ENCODE assay signal across 25 mouse cellular contexts in genomic region chr3:27158910-27159309, GRCm38 (mm10). TPM values are rescaled to one million over a fixed set of nuclear protein-coding genes. Genes with fewer than 3 reads are reported as not detected.
DNase-seq lines count a peak whose midpoint lies in the region; ATAC-seq and TF ChIP-seq lines count a peak whose summit lies in the region.
"Had no signal": no experiment of that assay in that cellular context is flagged by ENCODE, and none has a peak within 500 bp of the region (broad histone marks: within the 10 kb centered on the region; RNA-seq: fewer than 3 reads in every experiment).

No protein-coding gene starts in this region.

- TF ChIP-seq CTCF in lung, embryonic 14.5 days (IDR thresholded peaks at IDR 0.05; ENCODE audit: low read depth) = no peak
- TF ChIP-seq CTCF in lung, postnatal 0 days (IDR thresholded peaks at IDR 0.05) = no peak
- no peak for TF ChIP-seq CTCF in stomach, postnatal 0 days (IDR thresholded peaks at IDR 0.05; ENCODE audit: low read depth)

- H3K36me3 ChIP-seq in forebrain, embryonic 10.5 days (replicated peaks) = no peaks in the 10 kb centered on the region
- H3K36me3 ChIP-seq in forebrain, embryonic 13.5 days (ENCODE audit: poor library complexity, severe bottlenecking) = no peaks in the 10 kb centered on the region
- H3K36me3 ChIP-seq in lung, embryonic 14.5 days (ENCODE audit: insufficient read depth) = no peaks in the 10 kb centered on the region
- no peaks in the 10 kb centered on the region for H3K36me3 ChIP-seq in lung, postnatal 0 days (ENCODE audit: insufficient read depth, low read length)
- H3K36me3 ChIP-seq in embryonic facial prominence, embryonic 14.5 days (ENCODE audit: control insufficient read depth, insufficient read depth, low read length) = no peaks in the 10 kb centered on the region
- no peaks in the 10 kb centered on the region for H3K36me3 ChIP-seq in stomach, postnatal 0 days (ENCODE audit: control insufficient read depth, insufficient read depth, low read length)
- H3K36me3 ChIP-seq: heart, embryonic 13.5 days; intestine, embryonic 15.5 days; limb, embryonic 13.5 days; liver, embryonic 12.5 days had no signal

- WGBS in forebrain, embryonic 10.5 days = 59% methylated on average over 4 of the region's 4 CpGs
- 56% methylated on average over 4 of the region's 4 CpGs for WGBS in forebrain, embryonic 13.5 days
- WGBS in lung, embryonic 14.5 days = 52% methylated on average over 4 of the region's 4 CpGs
- WGBS in lung, postnatal 0 days = 31% methylated on average over 4 of the region's 4 CpGs
- WGBS in embryonic facial prominence, embryonic 14.5 days = 25% methylated on average over 4 of the region's 4 CpGs
- 49% methylated on average over 4 of the region's 4 CpGs for WGBS in stomach, postnatal 0 days

- H3K27ac ChIP-seq in forebrain, embryonic 10.5 days = peak overlapping the region; percentile 40; the same call in 1 of the 2 replicates
- no peak overlapping the region for H3K27ac ChIP-seq in forebrain, embryonic 13.5 days
- H3K27ac ChIP-seq in lung, embryonic 14.5 days (ENCODE audit: low read depth) = no peak overlapping the region
- H3K27ac ChIP-seq in lung, postnatal 0 days (ENCODE audit: low read length) = no peak overlapping the region
- no peak overlapping the region for H3K27ac ChIP-seq in embryonic facial prominence, embryonic 14.5 days (replicated peaks; ENCODE audit: low read depth, low read length)
- no peak overlapping the region for H3K27ac ChIP-seq in stomach, postnatal 0 days (replicated peaks)
- H3K27ac ChIP-seq: heart, embryonic 13.5 days; intestine, embryonic 15.5 days; limb, embryonic 13.5 days; liver, embryonic 12.5 days had no signal

- no peaks in the 10 kb centered on the region for H3K27me3 ChIP-seq in forebrain, embryonic 10.5 days (ENCODE audit: poor library complexity, severe bottlenecking)
- no peaks in the 10 kb centered on the region for H3K27me3 ChIP-seq in forebrain, embryonic 13.5 days
- no peaks in the 10 kb centered on the region for H3K27me3 ChIP-seq in lung, embryonic 14.5 days (ENCODE audit: insufficient read depth, low read length)
- no peaks in the 10 kb centered on the region for H3K27me3 ChIP-seq in lung, postnatal 0 days (replicated peaks; ENCODE audit: insufficient read depth, low read length)
- no peaks in the 10 kb centered on the region for H3K27me3 ChIP-seq in embryonic facial prominence, embryonic 14.5 days (replicated peaks; ENCODE audit: control insufficient read depth, insufficient read depth, low read length)
- H3K27me3 ChIP-seq in stomach, postnatal 0 days (ENCODE audit: control insufficient read depth, insufficient read depth, low read length) = no peaks in the 10 kb centered on the region
- H3K27me3 ChIP-seq: heart, embryonic 13.5 days; intestine, embryonic 15.5 days; limb, embryonic 13.5 days; liver, embryonic 12.5 days had no signal

- H3K4me3 ChIP-seq in forebrain, embryonic 10.5 days = no peak overlapping the region
- H3K4me3 ChIP-seq in forebrain, embryonic 13.5 days = no peak overlapping the region
- no peak overlapping the region for H3K4me3 ChIP-seq in lung, embryonic 14.5 days (ENCODE audit: low read depth, low read length)
- no peak overlapping the region for H3K4me3 ChIP-seq in lung, postnatal 0 days (ENCODE audit: low read depth, low read length)
- H3K4me3 ChIP-seq in embryonic facial prominence, embryonic 14.5 days (ENCODE audit: low read depth, low read length) = no peak overlapping the region
- no peak overlapping the region for H3K4me3 ChIP-seq in stomach, postnatal 0 days (ENCODE audit: low read depth, low read length)
- H3K4me3 ChIP-seq: heart, embryonic 13.5 days; intestine, embryonic 15.5 days; limb, embryonic 13.5 days; liver, embryonic 12.5 days had no signal

- no peak for DNase-seq in forebrain, embryonic 10.5 days (ENCODE audit: extremely low spot score, low spot score)
- DNase-seq in lung, embryonic 14.5 days = peak; percentile 3
- no peak for DNase-seq in lung, postnatal 0 days (ENCODE audit: low spot score)
- peak; percentile 60 for DNase-seq in ZHBTc4 (ENCODE audit: low read depth, low spot score)
- peak; percentile 29 for DNase-seq in embryonic facial prominence, embryonic 14.5 days (ENCODE audit: low spot score)
- no peak for DNase-seq in stomach, postnatal 0 days (ENCODE audit: low spot score)
- DNase-seq in adrenal gland, adult 2 months = no peak
- DNase-seq: adrenal gland, postnatal 25 days; cerebellum, adult 9-10 months; gastrocnemius, postnatal 10 days; heart, postnatal 14 days; kidney, adult 8-10 months; kidney, postnatal 14 days; layer of hippocampus, postnatal 36 days; lung, adult 18-20 months; right cerebral cortex, postnatal 4 days; thymus, postnatal 25 days had no signal

- no peak for TF ChIP-seq EP300 in lung, postnatal 0 days (IDR thresholded peaks at IDR 0.05)
- no peak for TF ChIP-seq EP300 in stomach, postnatal 0 days (optimal IDR thresholded peaks at IDR 0.05)

- H3K4me1 ChIP-seq in forebrain, embryonic 10.5 days = peaks cover 24% of the 10 kb centered on the region
- H3K4me1 ChIP-seq in forebrain, embryonic 13.5 days = peaks cover 8% of the 10 kb centered on the region
- H3K4me1 ChIP-seq in lung, embryonic 14.5 days (ENCODE audit: insufficient read depth) = no peaks in the 10 kb centered on the region
- no peaks in the 10 kb centered on the region for H3K4me1 ChIP-seq in lung, postnatal 0 days (ENCODE audit: insufficient read depth, low read depth, low read length)
- H3K4me1 ChIP-seq in embryonic facial prominence, embryonic 14.5 days (ENCODE audit: control insufficient read depth, insufficient read depth, low read length) = 0 out of 2 replicates have a peak, but pooled peaks cover 7% of the 10 kb centered on the region
- peaks cover 4% of the 10 kb centered on the region; the same call in 1 of the 2 replicates for H3K4me1 ChIP-seq in stomach, postnatal 0 days (replicated peaks; ENCODE audit: control insufficient read depth, insufficient read depth)

- ATAC-seq in forebrain, embryonic 13.5 days = no peak
- no peak for ATAC-seq in lung, embryonic 14.5 days (ENCODE audit: insufficient read depth)
- no peak for ATAC-seq in lung, postnatal 0 days
- ATAC-seq in embryonic facial prominence, embryonic 14.5 days (ENCODE audit: low read depth) = no peak
- no peak for ATAC-seq in stomach, postnatal 0 days (ENCODE audit: low FRiP score, low TSS enrichment)
- ATAC-seq: CD4-positive, CD25-positive, alpha-beta regulatory T cell, adult 4 months; forebrain, embryonic 16.5 days; hindbrain, embryonic 16.5 days; intestine, embryonic 15.5 days; liver, embryonic 12.5 days had no signal

- no peak overlapping the region for H3K4me2 ChIP-seq in forebrain, embryonic 13.5 days
- H3K4me2 ChIP-seq in lung, embryonic 14.5 days = no peak overlapping the region
- H3K4me2 ChIP-seq in lung, postnatal 0 days (replicated peaks; ENCODE audit: low read depth, low read length) = no peak overlapping the region
- no peak overlapping the region for H3K4me2 ChIP-seq in embryonic facial prominence, embryonic 14.5 days (ENCODE audit: low read depth, low read length)
- no peak overlapping the region for H3K4me2 ChIP-seq in stomach, postnatal 0 days (replicated peaks; ENCODE audit: low read depth)
- H3K4me2 ChIP-seq: heart, embryonic 13.5 days; intestine, embryonic 15.5 days; limb, embryonic 13.5 days; liver, embryonic 12.5 days had no signal

- no peak overlapping the region for H3K9ac ChIP-seq in forebrain, embryonic 13.5 days
- no peak overlapping the region for H3K9ac ChIP-seq in lung, embryonic 14.5 days
- no peak overlapping the region for H3K9ac ChIP-seq in lung, postnatal 0 days (replicated peaks; ENCODE audit: low read depth)
- no peak overlapping the region for H3K9ac ChIP-seq in embryonic facial prominence, embryonic 14.5 days (ENCODE audit: low read depth, low read length)
- no peak overlapping the region for H3K9ac ChIP-seq in stomach, postnatal 0 days (ENCODE audit: low read length)
- H3K9ac ChIP-seq: heart, embryonic 13.5 days; intestine, embryonic 15.5 days; limb, embryonic 13.5 days; liver, embryonic 12.5 days had no signal

- no peaks in the 10 kb centered on the region for H3K9me3 ChIP-seq in forebrain, embryonic 10.5 days
- no peaks in the 10 kb centered on the region for H3K9me3 ChIP-seq in forebrain, embryonic 13.5 days (replicated peaks)
- H3K9me3 ChIP-seq in lung, embryonic 14.5 days (ENCODE audit: low read depth, low read length) = no peaks in the 10 kb centered on the region
- no peaks in the 10 kb centered on the region for H3K9me3 ChIP-seq in lung, postnatal 0 days (ENCODE audit: low read length)
- no peaks in the 10 kb centered on the region for H3K9me3 ChIP-seq in embryonic facial prominence, embryonic 14.5 days (ENCODE audit: control insufficient read depth, low read length)
- H3K9me3 ChIP-seq in stomach, postnatal 0 days (ENCODE audit: control insufficient read depth, low read length) = no peaks in the 10 kb centered on the region
- H3K9me3 ChIP-seq: heart, embryonic 13.5 days; intestine, embryonic 15.5 days; limb, embryonic 13.5 days; liver, embryonic 12.5 days had no signal

RNA-seq across cellular contexts. Expression of gene Ect2, which starts 5.2 kb away (rescaled TPM):
- polyA plus RNA-seq in forebrain, embryonic 10.5 days (2016; fragmentation: Nextera tagmentation; extraction: Ambion mirVana) = 110 and 121 TPM in 2 replicates
- polyA plus RNA-seq in forebrain, embryonic 13.5 days (2015; fragmentation: Nextera tagmentation; extraction: Ambion mirVana) = 67.1 and 72.6 TPM in 2 replicates
- polyA plus RNA-seq in lung, embryonic 14.5 days (2014; fragmentation: Nextera tagmentation; extraction: Ambion mirVana) = 73.3 and 82.0 TPM in 2 replicates
- 4.6 and 6.7 TPM in 2 replicates for polyA plus RNA-seq in lung, postnatal 0 days (2015; fragmentation: Nextera tagmentation; extraction: Ambion mirVana)
- polyA plus RNA-seq in embryonic facial prominence, embryonic 14.5 days (2014; fragmentation: Nextera tagmentation; extraction: Ambion mirVana) = 35.6 and 40.5 TPM in 2 replicates
- 7.8 and 8.6 TPM in 2 replicates for polyA plus RNA-seq in stomach, postnatal 0 days (2015; fragmentation: Nextera tagmentation; extraction: Ambion mirVana)
- 1 to 10 TPM; 2.2 to 4.2 TPM for total RNA-seq in adrenal gland, adult 2 months (2021)
- 0.30 and 0.82 TPM in 2 replicates for polyA plus RNA-seq in adrenal gland, adult 2 months (2012; rRNA removed)

RNA-seq across cellular contexts. Expression of gene Nceh1, which starts 23.9 kb away (rescaled TPM):
- polyA plus RNA-seq in forebrain, embryonic 10.5 days (2016; fragmentation: Nextera tagmentation; extraction: Ambion mirVana) = 5.0 and 5.6 TPM in 2 replicates
- polyA plus RNA-seq in forebrain, embryonic 13.5 days (2015; fragmentation: Nextera tagmentation; extraction: Ambion mirVana) = 4.5 TPM in 2 replicates
- 4.1 and 6.8 TPM in 2 replicates for polyA plus RNA-seq in lung, embryonic 14.5 days (2014; fragmentation: Nextera tagmentation; extraction: Ambion mirVana)
- polyA plus RNA-seq in lung, postnatal 0 days (2015; fragmentation: Nextera tagmentation; extraction: Ambion mirVana) = 52.2 and 55.6 TPM in 2 replicates
- 4.3 and 6.8 TPM in 2 replicates for polyA plus RNA-seq in embryonic facial prominence, embryonic 14.5 days (2014; fragmentation: Nextera tagmentation; extraction: Ambion mirVana)
- 23.3 and 28.4 TPM in 2 replicates for polyA plus RNA-seq in stomach, postnatal 0 days (2015; fragmentation: Nextera tagmentation; extraction: Ambion mirVana)
- total RNA-seq in adrenal gland, adult 2 months (2021) = 100 to 1,000 TPM; 138 to 247 TPM
- polyA plus RNA-seq in adrenal gland, adult 2 months (2012; rRNA removed) = 314 and 323 TPM in 2 replicates

Comparison
In these comparisons a context has a peak if more than half of its experiments do, and no peak if none do; other contexts are left out.
1. DNase-seq: peak in lung, embryonic 14.5 days (single experiment), ZHBTc4 (single experiment) and embryonic facial prominence, embryonic 14.5 days (single experiment); none in forebrain, embryonic 10.5 days (single experiment), lung, postnatal 0 days (single experiment), stomach, postnatal 0 days (single experiment) and adrenal gland, adult 2 months (single experiment).